Mouse (Mus musculus): ENCODE results near the gene Daxx.
"Not testable (repeated sequence)": the region's sequence is repeated elsewhere in the genome, so short reads cannot be mapped to it uniquely, and the experiment has no call there.

Daxx gene

GRCm38 (mm10) chr17:33909077-33909868, at the start of gene Daxx:
Daxx (plus strand) TSS chr17:33909414.
- DNase-seq (ENCODE audit: extremely low spot score) = peak; percentile 99

DNA sequence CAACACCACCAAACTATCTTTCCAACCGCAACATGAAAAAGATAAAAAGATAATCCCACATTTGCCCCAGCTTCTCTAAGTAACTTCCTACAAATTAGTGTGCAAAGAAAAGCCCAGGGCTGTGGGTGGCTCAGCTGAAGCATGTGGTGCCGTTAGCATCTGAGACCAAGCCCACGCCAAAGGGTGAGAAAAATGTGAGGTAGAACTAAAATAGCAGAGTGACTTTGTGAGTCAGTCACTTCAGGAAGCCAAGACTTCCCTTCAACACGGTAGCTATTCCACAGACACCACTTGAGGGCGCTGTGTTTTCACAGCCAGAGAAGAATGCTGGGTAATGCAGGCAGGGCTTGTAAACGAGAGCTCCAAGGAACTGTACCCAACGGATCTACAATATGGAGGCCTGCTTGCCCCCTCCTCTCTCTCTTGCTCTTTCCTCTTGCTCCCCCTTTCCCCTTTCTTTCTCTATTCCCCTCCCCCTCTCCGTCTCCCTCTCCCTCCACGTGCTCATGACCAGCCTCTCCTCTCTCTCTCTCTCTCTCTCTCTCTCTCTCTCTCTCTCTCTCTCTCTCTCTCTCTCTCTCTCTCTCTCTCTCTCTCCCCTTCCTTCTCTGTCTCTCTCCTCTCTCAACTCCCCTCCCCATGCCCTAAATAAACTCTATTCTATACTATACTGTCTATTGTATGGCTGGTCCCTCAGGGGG, 43.7 kb upstream of the Daxx start:
- DNase-seq (ENCODE audit: extremely low spot score) = peak; percentile 41

DNA sequence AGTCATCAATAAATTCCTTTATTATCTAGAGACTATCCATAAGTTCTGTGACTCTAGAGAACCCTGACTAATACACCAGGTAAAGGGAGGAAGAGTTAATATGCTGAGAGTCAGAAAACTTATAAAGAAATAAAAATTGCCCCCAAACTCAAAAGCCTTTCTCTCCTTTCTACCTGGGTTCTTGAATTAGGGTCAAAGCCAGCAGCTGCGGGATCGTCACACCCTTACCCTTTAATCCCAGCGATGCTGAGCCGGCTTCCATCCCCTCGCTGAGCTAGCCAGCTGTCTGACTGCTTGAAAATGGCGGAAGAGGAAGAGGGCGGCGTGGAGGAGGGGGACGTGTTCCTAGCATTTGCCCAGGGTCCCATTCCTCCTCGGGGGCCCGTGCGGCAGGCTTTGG, 35.7 kb upstream of the Daxx start, which contains the start of gene Gm7029:
Gm7029 (plus strand) TSS at position 301 of the 400 bp plus-strand sequence.
- DNase-seq (ENCODE audit: extremely low spot score) = not testable (repeated sequence)

GRCm38 (mm10) chr17:33874411-33874810, 34.8 kb upstream of the Daxx start:
- DNase-seq (ENCODE audit: extremely low spot score) = no peak

GRCm38 (mm10) chr17:33875797-33876196, 33.4 kb upstream of the Daxx start:
- DNase-seq (ENCODE audit: extremely low spot score) = not testable (repeated sequence)

DNA sequence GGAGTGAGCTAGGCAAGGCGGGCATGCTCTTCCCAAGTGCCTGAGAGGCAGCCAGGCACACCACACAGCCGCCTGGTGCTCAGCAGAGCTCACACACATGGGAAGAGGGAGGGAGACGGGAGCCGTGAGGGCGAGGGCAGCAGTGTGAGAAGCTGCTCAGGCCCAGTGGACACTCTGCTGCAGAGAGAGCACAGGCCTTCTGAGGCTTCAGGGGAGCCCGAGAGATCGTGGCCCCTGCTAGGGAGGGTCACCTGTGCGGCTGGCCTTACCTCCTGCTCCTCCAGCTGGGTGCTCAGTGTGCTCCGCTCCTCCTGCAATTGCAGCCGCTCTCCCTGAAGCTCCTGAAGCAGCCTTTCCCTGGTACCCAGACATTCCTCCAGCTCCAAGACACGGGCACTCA, 24.9 kb upstream of the Daxx start:
- not testable (repeated sequence) for DNase-seq (ENCODE audit: extremely low spot score)

- not testable (repeated sequence) for DNase-seq (ENCODE audit: extremely low spot score)
Measured at GRCm38 (mm10) chr17:33887802-33888201, 21.4 kb upstream of the Daxx start.

DNA sequence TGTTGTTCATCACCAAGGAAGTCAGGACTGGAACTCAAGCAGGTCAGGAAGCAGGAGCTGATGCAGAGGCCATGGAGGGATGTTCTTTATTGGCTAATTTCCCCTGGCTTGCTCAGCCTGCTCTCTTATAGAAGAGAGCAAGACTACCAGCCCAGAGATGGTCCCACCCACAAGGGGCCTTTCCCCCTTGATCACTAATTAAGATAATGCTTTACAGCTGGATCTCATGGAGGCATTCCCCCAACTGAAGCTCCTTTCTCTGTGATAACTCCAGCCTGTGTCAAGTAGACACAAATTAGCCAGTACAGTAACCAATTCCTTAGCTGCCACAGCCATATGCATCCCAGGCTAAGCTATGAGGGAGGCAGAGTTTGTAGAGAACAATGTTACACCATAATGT, 21.0 kb upstream of the Daxx start:
- DNase-seq (ENCODE audit: extremely low spot score) = not testable (repeated sequence)

DNA sequence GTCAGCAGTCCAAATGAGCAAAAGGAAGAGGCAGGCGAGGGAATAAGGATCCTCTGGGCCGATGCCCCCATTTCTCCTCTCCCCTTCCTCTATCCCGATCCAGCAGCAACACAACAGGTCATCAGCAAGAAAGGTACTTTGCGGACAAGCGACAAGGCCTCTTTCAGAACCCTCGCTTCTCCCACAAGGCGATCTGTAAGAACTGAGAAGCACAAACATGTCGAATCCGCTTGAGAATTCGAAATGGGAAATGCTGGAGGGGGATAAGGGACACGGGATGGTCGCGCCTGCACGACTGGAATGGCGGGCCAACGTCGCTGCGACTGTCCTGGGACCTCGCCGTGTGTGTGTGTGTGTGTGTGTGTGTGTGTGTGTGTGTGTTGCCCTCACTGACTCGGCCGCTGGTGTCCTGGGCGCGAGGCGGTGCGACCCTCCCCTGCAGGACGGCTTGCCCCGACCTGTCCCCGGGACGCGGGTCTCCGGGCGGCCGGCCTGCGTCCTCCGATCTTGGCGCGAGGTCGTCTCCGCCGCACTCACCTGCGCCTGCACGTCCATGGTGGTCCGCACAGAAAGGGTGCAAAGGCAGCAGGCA, 19.2 kb upstream of the Daxx start:
- not testable (repeated sequence) for DNase-seq (ENCODE audit: extremely low spot score)

DNA sequence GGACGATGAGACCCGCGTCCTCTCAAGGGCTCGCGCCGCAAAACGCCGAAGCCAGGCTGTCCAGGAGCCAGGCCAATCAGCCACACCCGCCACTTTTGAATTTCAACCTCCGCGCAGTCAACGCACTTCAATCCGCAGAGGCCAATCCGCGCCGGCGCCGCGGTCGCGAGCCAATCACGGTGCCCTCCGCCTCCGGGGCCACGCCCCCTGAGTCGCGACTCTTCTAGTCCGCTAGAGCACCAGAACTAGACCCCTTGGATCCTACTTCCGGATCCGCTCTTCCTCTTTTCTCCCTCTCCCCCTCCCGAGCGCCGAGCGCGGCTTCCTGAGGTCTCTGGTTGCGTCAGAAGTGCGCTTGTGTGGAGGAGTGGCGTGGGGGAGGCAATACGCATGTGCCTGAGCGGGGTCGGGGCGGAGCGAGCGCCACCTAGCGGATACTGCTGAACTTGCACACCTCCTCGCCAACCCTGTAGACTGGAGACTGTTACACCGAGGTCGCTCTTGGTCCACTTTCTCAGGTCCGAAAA, 18.6 kb upstream of the Daxx start, which contains the start of gene Kifc1:
Kifc1 (minus strand) TSS at position 129 of the 527 bp plus-strand sequence.
- DNase-seq (ENCODE audit: extremely low spot score) = peak; percentile 100

- DNase-seq (ENCODE audit: extremely low spot score) = no peak
Measured at GRCm38 (mm10) chr17:33891357-33891756, 17.9 kb upstream of the Daxx start.

- not testable (repeated sequence) for DNase-seq (ENCODE audit: extremely low spot score)
Measured at GRCm38 (mm10) chr17:33891892-33892291, 17.3 kb upstream of the Daxx start.

GRCm38 (mm10) chr17:33892429-33892828, 16.8 kb upstream of the Daxx start:
- DNase-seq (ENCODE audit: extremely low spot score) = no peak

GRCm38 (mm10) chr17:33893011-33893410, 16.2 kb upstream of the Daxx start:
- DNase-seq (ENCODE audit: extremely low spot score) = not testable (repeated sequence)

- peak; percentile 45 for DNase-seq (ENCODE audit: extremely low spot score)
Measured at GRCm38 (mm10) chr17:33897114-33897794, 12.0 kb upstream of the Daxx start.

GRCm38 (mm10) chr17:33898193-33898592, 11.0 kb upstream of the Daxx start:
- not testable (repeated sequence) for DNase-seq (ENCODE audit: extremely low spot score)

DNA sequence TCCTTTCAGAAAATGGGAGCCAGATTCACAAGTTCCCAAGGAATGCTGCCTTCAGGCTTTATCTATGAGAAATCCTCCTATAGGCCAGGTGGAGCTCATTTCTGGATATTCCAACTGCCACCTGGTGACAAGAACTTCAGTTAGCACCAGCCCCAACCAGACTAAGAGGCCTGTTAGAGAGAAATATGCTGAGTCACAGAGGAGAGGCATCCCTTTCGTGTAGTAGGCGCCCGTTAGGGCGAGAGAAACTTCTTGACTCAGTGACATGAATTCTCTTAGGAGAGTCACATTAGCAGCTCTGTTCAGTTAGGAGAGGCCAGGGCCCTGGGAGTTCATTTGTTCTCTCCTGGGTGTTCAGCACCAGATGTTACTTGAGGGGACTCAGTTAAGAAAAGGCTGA, 9.6 kb upstream of the Daxx start:
- no peak for DNase-seq (ENCODE audit: extremely low spot score)

GRCm38 (mm10) chr17:33900281-33900988, 8.8 kb upstream of the Daxx start:
- no peak for DNase-seq (ENCODE audit: extremely low spot score)

DNA sequence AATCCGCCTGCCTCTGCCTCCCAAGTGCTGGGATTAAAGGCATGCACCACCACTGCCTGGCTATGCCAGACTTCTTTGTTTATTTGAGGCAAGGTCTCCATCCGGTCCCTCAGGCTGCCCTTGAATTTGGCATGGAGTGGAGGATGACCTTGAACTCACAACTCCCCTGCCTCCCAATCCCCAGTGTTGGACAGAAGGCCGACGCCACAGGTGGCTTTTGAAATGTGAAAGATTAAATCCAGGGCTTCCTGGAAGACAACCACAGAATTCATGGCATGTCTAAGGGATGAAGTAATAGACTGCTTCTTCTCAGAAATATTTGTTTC, 8.3 kb upstream of the Daxx start:
- no peak for DNase-seq (ENCODE audit: extremely low spot score)

DNA sequence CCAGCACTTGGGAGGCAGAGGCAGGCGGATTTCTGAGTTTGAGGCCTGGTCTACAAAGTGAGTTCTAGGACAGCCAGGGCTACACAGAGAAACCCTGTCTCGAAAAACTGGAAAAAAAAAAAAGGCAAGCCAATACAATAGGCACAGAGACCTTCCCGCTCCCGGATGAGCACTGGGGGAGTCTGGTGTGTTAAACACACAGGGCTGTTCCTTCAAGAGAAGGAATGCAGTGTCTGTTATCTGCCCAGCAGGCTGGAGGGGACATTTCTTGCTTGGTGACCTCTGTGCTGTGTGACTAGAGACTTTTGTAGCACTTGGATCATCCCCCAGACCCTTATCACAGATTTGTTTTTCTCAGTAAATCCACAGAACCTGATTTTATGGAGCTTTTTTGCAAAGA, 7.6 kb upstream of the Daxx start:
- no peak for DNase-seq (ENCODE audit: extremely low spot score)

DNA sequence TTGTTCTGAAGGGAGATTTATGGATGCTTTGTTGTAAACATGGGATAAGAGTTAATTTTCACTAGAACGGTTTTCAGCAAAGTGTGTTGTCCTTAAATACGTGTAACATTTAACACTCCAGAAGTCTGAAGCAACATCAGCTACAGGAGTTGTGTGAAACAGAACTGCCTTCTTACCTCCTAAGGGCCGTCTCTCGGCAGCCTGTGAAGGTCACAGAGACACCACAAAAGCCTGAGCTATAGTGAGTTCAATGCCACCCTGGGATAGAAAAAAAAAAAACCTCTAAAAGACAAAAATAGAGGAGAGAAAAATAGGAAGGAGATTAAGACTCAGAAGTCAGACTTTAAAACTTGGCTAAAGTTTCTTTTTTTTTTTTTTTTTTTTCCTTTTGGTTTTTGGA, 7.1 kb upstream of the Daxx start:
- no peak for DNase-seq (ENCODE audit: extremely low spot score)

All from embryo, embryonic 9.5 days (tissue).